Mouse (Mus musculus) embryonic facial prominence, embryonic 11.5 days (tissue): ENCODE data around the gene Cdcp1. TPM values are rescaled to one million over a fixed set of nuclear protein-coding genes. Genes with fewer than 3 reads are reported as not detected.

Source experiments
- ATAC-seq: fragments of 200-750 bp; cut with Nextera tagmentation; replicated peaks from 2 replicates; pipeline ENCODE4 v1.8.0; 2017; ENCODE audit warnings: low read depth; ENCODE audit not compliant: insufficient number of reproducible peaks, low FRiP score, low TSS enrichment
- DNase-seq: peaks from one replicate; pipeline ENCODE4 v3.0.0-alpha.2; 2015; ENCODE audit warnings: low spot score
- H3K27ac ChIP-seq: fragments of 300-500 bp; sonication (generic); replicated peaks from 2 replicates; pipeline ENCODE4 v1.5.1; 2014; ENCODE audit warnings: mild to moderate bottlenecking, low read depth, low read length, control low read depth
- H3K27me3 ChIP-seq: fragments of 300-500 bp; sonication (generic); 2 replicates; pipeline ENCODE4 v1.6.1; 2014; ENCODE audit warnings: mild to moderate bottlenecking, low read length, moderate library complexity, mixed read lengths; ENCODE audit not compliant: control insufficient read depth, insufficient read depth
- H3K36me3 ChIP-seq: fragments of 300-500 bp; sonication (generic); replicated peaks from 2 replicates; pipeline ENCODE4 v1.6.1; 2014; ENCODE audit warnings: low read depth, mild to moderate bottlenecking, low read length, moderate library complexity, mixed read lengths; ENCODE audit not compliant: control insufficient read depth, insufficient read depth
- H3K4me1 ChIP-seq: fragments of 300-500 bp; sonication (generic); 2 replicates; pipeline ENCODE4 v1.6.1; 2014; ENCODE audit warnings: low read length, mixed read lengths; ENCODE audit not compliant: control insufficient read depth, insufficient read depth
- H3K4me2 ChIP-seq: fragments of 300-500 bp; sonication (generic); 2 replicates; pipeline ENCODE4 v1.6.1; 2014; ENCODE audit warnings: low read depth, mild to moderate bottlenecking, control low read depth, low read length, moderate library complexity
- H3K4me3 ChIP-seq: fragments of 300-500 bp; sonication (generic); 2 replicates; pipeline ENCODE4 v1.5.1; 2014; ENCODE audit warnings: low read depth, low read length, control low read depth
- H3K9ac ChIP-seq: fragments of 300-500 bp; sonication (generic); replicated peaks from 2 replicates; pipeline ENCODE4 v1.6.1; 2014; ENCODE audit warnings: mild to moderate bottlenecking, control low read depth, low read length
- H3K9me3 ChIP-seq: fragments of 300-500 bp; sonication (generic); replicated peaks from 2 replicates; pipeline ENCODE4 v1.6.1; 2016; ENCODE audit warnings: mild to moderate bottlenecking, low read length, inconsistent platforms, mixed read lengths; ENCODE audit not compliant: control insufficient read depth
- WGBS: fragments of 180-500 bp; shearing (Covaris S2); extraction: QIAGEN DNeasy Blood & Tissue Kit; methylation state at CpG from one replicate; pipeline ENCODE4 v1.1.7; 2014; 5-methylcytosine and 5-hydroxymethylcytosine counted together
- polyA plus RNA-seq: library from polyadenylated mRNA; unstranded; fragments of >200 nt; fragmentation: Nextera tagmentation; extraction: Ambion mirVana; gene quantifications from 2 replicates; pipeline ENCODE4 v1.2.1, GENCODE M21; 2014

The Cdcp1 gene
- polyA plus RNA-seq, 1 experiment from 2014 or later, result 3.0 TPM

DNA sequence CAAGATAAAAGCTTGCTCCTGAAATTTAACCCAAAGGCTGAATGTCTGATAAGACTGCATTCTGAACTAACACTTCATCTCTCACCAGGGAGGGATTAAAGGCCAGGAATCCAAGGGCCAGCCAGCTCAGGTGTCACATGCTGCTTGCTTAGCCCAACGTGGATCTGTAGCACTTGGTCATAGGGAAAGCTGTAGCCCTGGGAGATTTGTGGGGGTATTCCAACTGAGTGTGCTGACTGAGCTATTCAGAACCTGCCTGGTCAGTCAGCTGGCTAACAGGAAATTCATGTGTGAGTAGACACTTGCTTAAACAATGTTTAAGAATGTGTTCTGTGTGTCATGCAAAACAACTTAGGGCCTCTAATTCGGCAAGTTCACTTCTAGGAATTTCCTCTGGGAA lies 9.3 kb downstream of the Cdcp1 start:
- no peak overlapping the region for H3K4me3 ChIP-seq
- WGBS, result 53% methylated on average over 2 of the region's 2 CpGs
- H3K27me3 ChIP-seq, result no peaks in the 10 kb centered on the region
- H3K9me3 ChIP-seq, result no peaks in the 10 kb centered on the region
- no peaks in the 10 kb centered on the region for H3K36me3 ChIP-seq
- H3K9ac ChIP-seq, result no peak overlapping the region
- ATAC-seq (no peak), DNase-seq (no peak)
- H3K4me2 ChIP-seq, result no peak overlapping the region
- no peaks in the 10 kb centered on the region for H3K4me1 ChIP-seq
- no peak overlapping the region for H3K27ac ChIP-seq

DNA sequence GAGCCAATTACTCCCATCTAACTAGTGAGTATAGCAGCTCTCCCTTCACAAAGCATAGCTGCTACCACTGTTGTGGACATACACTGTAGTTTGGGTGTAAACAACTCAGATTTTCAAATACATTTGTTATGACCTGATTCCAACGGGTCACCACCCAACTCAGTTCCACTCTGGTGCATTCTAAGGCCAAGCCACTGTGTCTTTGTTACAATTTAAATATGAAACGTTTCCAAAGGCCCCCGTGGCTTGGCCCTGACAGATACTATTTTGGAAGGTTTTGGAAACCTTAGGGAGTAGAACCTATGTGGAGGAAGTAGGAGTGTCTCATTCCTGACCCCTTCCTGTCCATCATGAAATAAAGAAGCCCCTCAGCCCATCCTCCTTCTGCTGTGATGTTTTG lies 15.7 kb downstream of the Cdcp1 start:
- Histone ChIP-seq H3K9me3 (no peaks in the 10 kb centered on the region), H3K9ac (no peak overlapping the region), H3K4me3 (no peak overlapping the region), H3K4me1 (no peaks in the 10 kb centered on the region), H3K27me3 (no peaks in the 10 kb centered on the region), H3K36me3 (no peaks in the 10 kb centered on the region), H3K4me2 (no peak overlapping the region), H3K27ac (no peak overlapping the region)
- DNase-seq (no peak), ATAC-seq (no peak)
- WGBS, result 66% methylated on average over 3 of the region's 3 CpGs

- Histone ChIP-seq H3K9me3 (no peaks in the 10 kb centered on the region), H3K4me3 (no peak overlapping the region), H3K9ac (no peak overlapping the region), H3K4me2 (no peak overlapping the region), H3K27ac (no peak overlapping the region), H3K4me1 (no peaks in the 10 kb centered on the region), H3K36me3 (no peaks in the 10 kb centered on the region), H3K27me3 (no peaks in the 10 kb centered on the region)
- no peak for DNase-seq
- 89% methylated on average over 2 of the region's 2 CpGs for WGBS
- ATAC-seq, result no peak
Measured at GRCm38 (mm10) chr9:123188271-123188670, 27.6 kb downstream of the Cdcp1 start.

- Histone ChIP-seq H3K27me3 (no peaks in the 10 kb centered on the region), H3K9ac (no peak overlapping the region), H3K9me3 (no peaks in the 10 kb centered on the region), H3K36me3 (no peaks in the 10 kb centered on the region), H3K4me3 (no peak overlapping the region), H3K4me1 (no peaks in the 10 kb centered on the region), H3K27ac (no peak overlapping the region), H3K4me2 (no peak overlapping the region)
- ATAC-seq (no peak), DNase-seq (no peak)
- WGBS, result 100% methylated on average over 5 of the region's 5 CpGs
Measured at GRCm38 (mm10) chr9:123187589-123187988, 28.2 kb downstream of the Cdcp1 start.

- Histone ChIP-seq H3K4me3 (no peak overlapping the region), H3K4me2 (no peak overlapping the region), H3K27ac (no peak overlapping the region), H3K4me1 (no peaks in the 10 kb centered on the region), H3K9me3 (no peaks in the 10 kb centered on the region), H3K9ac (no peak overlapping the region), H3K27me3 (no peaks in the 10 kb centered on the region), H3K36me3 (no peaks in the 10 kb centered on the region)
- 83% methylated on average over 5 of the region's 5 CpGs for WGBS
- no peak for DNase-seq
- ATAC-seq, result no peak
Measured at GRCm38 (mm10) chr9:123186151-123186550, 29.7 kb downstream of the Cdcp1 start.

- Histone ChIP-seq H3K9me3 (no peaks in the 10 kb centered on the region), H3K4me2 (no peak overlapping the region), H3K9ac (no peak overlapping the region), H3K4me3 (no peak overlapping the region), H3K36me3 (no peaks in the 10 kb centered on the region), H3K27ac (no peak overlapping the region), H3K4me1 (no peaks in the 10 kb centered on the region), H3K27me3 (no peaks in the 10 kb centered on the region)
- WGBS, result 63% methylated on average over 2 of the region's 2 CpGs
- DNase-seq (no peak), ATAC-seq (no peak)
Measured at GRCm38 (mm10) chr9:123185546-123185945, 30.3 kb downstream of the Cdcp1 start.

DNA sequence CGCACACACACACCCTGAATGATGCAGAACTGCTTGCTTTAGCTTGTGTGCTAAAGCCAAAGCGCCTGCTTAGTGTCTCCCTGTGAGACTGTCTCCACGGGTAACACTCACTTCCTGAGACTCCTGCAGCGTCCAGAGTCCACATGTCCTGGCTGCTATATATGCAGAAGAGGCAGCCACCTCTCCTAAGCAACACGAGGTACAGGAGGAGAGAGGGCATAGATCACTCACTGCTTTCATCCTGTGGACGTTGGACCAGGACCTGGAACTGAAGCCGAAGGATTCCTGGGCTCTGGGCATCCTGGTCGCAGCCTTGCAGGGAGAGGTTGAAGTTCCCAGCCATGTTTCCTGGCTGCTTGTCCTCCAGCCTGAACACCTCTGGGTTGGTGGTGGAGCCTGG lies 32.6 kb downstream of the Cdcp1 start:
- no peak for ATAC-seq
- no peak overlapping the region for H3K9ac ChIP-seq
- no peak overlapping the region for H3K27ac ChIP-seq
- H3K4me1 ChIP-seq, result no peaks in the 10 kb centered on the region
- no peaks in the 10 kb centered on the region for H3K27me3 ChIP-seq
- H3K36me3 ChIP-seq, result no peaks in the 10 kb centered on the region
- no peak overlapping the region for H3K4me3 ChIP-seq
- no peak overlapping the region for H3K4me2 ChIP-seq
- DNase-seq, result no peak
- 78% methylated on average over 8 of the region's 8 CpGs for WGBS
- no peaks in the 10 kb centered on the region for H3K9me3 ChIP-seq

GRCm38 (mm10) chr9:123180003-123180402 lies 35.8 kb downstream of the Cdcp1 start:
- no peak overlapping the region for H3K4me3 ChIP-seq
- ATAC-seq (no peak), DNase-seq (no peak)
- no peak overlapping the region for H3K27ac ChIP-seq
- no peaks in the 10 kb centered on the region for H3K27me3 ChIP-seq
- H3K4me2 ChIP-seq, result no peak overlapping the region
- no peaks in the 10 kb centered on the region for H3K9me3 ChIP-seq
- no peak overlapping the region for H3K9ac ChIP-seq
- no peaks in the 10 kb centered on the region for H3K36me3 ChIP-seq
- no peaks in the 10 kb centered on the region for H3K4me1 ChIP-seq
- 89% methylated on average over 6 of the region's 6 CpGs for WGBS
